Mouse (Mus musculus): ENCODE measurements around the gene Stk39.

Stk39 gene

DNA sequence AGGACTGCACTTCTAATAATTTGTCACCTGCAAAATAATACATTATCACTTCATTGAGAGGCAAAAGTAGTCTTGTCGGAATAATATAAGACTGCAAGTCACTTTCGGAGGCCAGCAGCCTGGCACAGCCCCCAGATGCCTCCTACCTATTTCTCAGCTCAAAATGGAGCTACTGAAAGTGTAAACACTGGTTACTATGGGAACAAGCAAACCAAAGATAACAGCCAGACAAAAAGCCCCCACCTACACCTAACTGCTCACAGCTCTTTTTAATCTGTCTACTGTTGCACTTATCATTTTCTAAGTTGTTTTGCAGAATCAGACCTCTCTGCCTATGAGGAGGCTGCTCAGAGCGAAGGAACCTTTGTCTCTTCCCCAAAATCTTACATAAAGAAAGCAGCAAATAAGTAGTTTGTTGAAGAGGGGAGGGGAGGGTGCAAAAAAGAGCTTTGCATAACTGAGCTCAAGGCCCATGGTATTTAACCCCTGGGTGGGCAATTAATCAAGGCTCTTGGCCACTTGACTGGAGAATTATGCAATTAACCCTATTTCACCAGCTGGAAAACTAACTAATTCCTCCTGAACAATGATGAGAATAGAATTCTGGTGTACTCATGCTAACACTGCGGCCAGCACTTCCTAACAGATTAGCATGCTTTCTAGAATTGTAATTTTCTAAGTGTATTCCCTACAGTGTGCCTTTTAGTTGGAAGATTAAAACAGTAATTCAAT lies 170.1 kb downstream of the Stk39 start:
- in situ Hi-C loops (cut with MboI, MseI): no loop called here

GRCm38 (mm10) chr2:68298356-68298755 lies 173.7 kb downstream of the Stk39 start:
- in situ Hi-C loops (cut with MboI, MseI): no loop called here

DNA sequence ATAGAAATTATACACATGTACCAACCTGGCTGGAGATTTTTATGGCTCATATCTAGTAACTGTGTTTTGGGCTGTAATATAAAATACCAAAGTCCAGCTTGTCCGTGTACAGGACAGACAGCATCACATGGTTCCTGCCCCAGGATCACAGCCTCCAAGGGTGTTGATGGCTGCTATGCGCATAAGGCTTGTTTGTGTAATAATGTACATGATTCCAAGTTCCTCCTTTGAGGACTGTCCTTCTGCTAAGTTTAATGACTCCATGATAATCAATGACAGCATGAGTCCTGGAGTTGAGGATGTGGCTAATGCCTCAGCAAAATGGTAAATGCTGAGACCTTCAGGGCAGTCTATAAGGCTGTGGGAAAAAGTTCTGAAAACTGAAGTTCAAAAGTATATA lies 174.1 kb downstream of the Stk39 start:
- in situ Hi-C loops (cut with MboI, MseI): no loop called here

DNA sequence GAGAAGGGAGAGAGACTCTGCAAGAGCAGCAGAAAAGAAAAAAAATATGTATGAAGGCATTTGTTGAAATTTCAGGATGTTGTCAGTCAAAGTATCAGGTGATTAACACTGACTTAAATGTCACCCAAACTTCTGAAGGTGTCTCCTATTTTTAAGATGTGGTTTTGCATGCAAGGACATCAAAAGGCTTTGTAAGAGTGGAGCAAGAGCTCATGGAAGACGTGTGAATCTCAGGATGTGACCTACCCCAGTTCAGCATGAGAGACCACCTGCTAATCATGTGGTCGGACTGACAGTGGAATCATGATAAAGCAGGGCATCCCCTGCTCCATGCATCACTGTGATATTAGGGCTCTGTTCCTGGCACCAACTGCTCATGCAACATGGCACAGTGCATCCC lies 175.3 kb downstream of the Stk39 start:
- in situ Hi-C loops (cut with MboI, MseI): no loop called here

GRCm38 (mm10) chr2:68292539-68293320 lies 179.3 kb downstream of the Stk39 start:
- in situ Hi-C loops (cut with MboI, MseI): no loop called here

DNA sequence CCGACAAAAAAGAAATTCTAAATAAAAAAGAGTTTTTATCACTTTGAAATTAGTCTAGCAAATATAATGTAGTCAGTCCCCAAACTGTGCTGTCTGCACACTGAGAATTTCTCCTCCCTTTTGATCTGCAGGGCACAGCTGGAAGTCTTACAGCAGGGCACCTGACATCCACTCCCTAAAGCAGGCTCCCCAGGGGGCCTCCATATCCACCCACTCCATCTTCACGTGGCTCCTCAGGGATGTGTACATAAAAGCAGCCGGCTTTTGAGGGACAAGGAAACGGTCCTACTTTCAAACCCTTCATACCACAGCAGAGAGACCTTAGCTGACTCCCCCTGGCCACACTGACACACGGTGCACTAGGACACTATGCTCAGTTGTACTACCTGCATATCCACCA lies 180.2 kb downstream of the Stk39 start:
- in situ Hi-C loops (cut with MboI, MseI): no loop called here

- in situ Hi-C loops (cut with MboI, MseI): no loop called here
These were observed 182.1 kb downstream of the Stk39 start for GRCm38 (mm10) chr2:68289961-68290360.

DNA sequence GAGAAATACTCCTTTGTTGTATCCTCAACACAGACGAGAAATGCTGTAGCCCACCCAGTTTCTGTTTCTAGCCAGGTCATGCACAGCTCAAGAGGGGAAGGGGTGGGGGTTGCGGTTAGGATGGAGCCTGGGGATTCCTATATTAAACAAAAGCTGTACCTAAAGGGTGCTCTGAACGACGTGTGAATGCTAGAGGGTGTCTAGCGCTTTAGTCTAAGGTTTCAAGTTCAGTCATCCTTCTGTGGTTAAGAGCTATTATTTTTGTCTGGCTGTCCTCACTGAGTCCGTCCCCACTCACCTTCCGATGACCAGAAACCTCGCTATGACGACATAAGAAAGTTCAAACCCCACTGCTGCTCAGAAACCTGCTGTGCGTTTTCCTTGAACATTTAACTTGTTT lies 182.9 kb downstream of the Stk39 start:
- in situ Hi-C loops (cut with MboI, MseI): no loop called here

GRCm38 (mm10) chr2:68288106-68288505 lies 184.0 kb downstream of the Stk39 start:
- in situ Hi-C loops (cut with MboI, MseI): no loop called here

GRCm38 (mm10) chr2:68284391-68284790 lies 187.7 kb downstream of the Stk39 start:
- in situ Hi-C loops (cut with MboI, MseI): no loop called here

DNA sequence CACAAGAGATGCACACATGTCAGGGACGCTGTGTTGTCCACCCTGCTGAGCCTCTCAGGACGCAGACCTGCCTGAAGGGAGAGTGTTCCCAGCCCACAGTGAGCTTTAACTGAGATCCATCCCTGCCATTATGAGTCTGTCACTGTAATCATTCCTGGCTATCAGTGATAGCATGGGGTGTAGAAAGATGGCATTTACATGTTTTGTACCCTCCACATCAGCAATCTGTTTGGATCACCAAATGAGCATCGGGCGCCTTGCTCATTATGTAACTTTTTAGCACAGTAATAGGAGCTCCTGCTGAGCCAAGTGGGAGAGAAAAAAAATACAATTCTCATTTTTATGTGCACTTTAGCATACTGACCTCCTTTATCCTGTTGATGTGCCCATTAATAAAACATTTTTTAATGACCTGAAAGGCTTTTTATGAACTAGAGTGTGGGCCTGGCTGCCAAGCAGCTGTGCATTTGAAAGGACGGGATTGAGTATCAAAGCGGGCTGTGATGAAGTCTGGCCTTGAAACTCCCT lies 189.0 kb downstream of the Stk39 start:
- in situ Hi-C loops (cut with MboI, MseI): no loop called here

GRCm38 (mm10) chr2:68281575-68281974 lies 190.5 kb downstream of the Stk39 start:
- in situ Hi-C loops (cut with MboI, MseI): no loop called here

DNA sequence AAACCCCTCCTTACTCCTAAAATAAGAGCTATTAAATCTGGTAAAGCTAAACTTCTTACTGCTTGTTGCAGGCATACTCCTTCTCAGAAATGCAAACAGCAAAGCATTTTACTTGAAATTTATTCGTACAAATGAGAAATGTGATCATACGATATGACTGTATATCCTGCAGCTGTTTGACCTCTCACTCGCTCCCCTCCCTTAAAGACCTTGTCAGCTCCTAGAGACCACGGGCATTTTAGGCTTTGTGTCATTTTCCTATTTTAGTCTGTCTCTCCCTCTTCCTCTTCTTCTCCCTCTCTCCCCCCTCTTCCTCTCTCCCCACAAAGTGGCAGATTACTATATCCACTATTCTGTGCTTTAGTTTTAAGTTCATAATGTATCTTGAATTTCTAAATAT lies 200.8 kb downstream of the Stk39 start:
- in situ Hi-C loops (cut with MboI, MseI): loop anchor here in 1 of 2 experiments (5.0 kb wide), 1 partner anchor 46 kb away; no protein-coding TSS in a partner anchor

DNA sequence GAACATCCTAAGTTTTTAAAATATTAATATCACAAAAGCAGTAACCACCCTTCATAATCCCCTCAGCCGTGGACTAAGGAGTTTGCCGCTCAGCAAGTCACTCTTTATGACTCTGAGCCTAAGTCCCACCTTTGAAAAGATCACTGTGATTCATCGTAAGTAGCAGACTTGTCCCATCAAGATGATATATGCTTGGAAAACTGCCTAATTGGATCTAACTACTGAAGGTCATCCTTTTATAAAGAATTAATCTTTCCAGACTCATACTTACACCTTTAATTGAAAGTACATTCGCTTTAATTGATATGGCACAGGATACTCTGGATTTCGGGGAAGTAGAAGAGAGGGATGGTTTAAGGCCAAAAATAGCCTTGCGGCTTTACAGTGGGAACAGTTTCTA lies 201.2 kb downstream of the Stk39 start:
- in situ Hi-C loops (cut with MboI, MseI): loop anchor here in 1 of 2 experiments (5.0 kb wide), 1 partner anchor 46 kb away; no protein-coding TSS in a partner anchor

DNA sequence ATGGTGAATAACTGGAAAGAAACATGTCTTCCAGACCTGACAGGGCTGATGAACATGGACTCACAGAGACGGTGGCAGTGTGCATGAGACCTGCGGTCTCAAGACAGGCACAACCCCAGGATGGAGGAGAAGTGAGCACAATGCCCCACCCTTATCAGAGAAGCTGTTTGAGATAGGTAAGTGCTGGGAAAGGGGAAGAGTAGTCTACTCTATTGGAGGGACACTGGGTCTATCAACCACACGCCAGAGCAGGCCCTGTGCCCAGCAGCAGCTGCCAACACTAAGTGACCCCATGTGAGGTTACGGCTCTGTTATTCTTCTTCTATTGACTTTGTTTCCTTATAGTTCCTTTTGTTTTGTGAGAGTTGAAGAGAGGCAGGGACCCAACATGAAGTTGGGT lies 202.4 kb downstream of the Stk39 start:
- in situ Hi-C loops (cut with MboI, MseI): loop anchor here in 1 of 2 experiments (5.0 kb wide), 1 partner anchor 48 kb away; no protein-coding TSS in a partner anchor

GRCm38 (mm10) chr2:68264826-68265225 lies 207.2 kb downstream of the Stk39 start:
- in situ Hi-C loops (cut with MboI, MseI): no loop called here

- in situ Hi-C loops (cut with MboI, MseI): no loop called here
These were observed 211.2 kb downstream of the Stk39 start for GRCm38 (mm10) chr2:68260911-68261310.

GRCm38 (mm10) chr2:68257571-68257970 lies 214.5 kb downstream of the Stk39 start:
- in situ Hi-C loops (cut with MboI, MseI): no loop called here

- in situ Hi-C loops (cut with MboI, MseI): no loop called here
These were observed 215.6 kb downstream of the Stk39 start for GRCm38 (mm10) chr2:68256472-68256871.

GRCm38 (mm10) chr2:68254756-68255155 lies 217.3 kb downstream of the Stk39 start:
- in situ Hi-C loops (cut with MboI, MseI): no loop called here

DNA sequence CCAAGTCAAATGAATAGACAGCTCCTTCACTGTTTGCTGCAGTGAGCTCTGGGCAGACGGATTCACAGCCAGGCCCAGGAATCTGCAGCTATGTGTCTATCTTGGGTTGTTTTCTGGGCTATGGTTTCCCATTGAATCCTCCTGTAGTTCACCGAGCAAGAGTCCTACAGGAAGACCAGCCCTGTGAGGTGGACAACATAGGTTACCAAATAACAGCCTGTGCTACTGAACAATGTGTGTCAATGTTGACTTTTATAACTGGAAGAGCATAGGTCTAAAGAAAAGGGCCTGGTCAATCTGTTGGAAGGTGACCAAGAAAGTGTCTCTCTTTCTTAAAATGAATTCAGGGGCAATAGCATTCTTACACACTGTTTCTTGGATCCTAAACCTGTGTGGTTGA lies 218.8 kb downstream of the Stk39 start:
- in situ Hi-C loops (cut with MboI, MseI): no loop called here

DNA sequence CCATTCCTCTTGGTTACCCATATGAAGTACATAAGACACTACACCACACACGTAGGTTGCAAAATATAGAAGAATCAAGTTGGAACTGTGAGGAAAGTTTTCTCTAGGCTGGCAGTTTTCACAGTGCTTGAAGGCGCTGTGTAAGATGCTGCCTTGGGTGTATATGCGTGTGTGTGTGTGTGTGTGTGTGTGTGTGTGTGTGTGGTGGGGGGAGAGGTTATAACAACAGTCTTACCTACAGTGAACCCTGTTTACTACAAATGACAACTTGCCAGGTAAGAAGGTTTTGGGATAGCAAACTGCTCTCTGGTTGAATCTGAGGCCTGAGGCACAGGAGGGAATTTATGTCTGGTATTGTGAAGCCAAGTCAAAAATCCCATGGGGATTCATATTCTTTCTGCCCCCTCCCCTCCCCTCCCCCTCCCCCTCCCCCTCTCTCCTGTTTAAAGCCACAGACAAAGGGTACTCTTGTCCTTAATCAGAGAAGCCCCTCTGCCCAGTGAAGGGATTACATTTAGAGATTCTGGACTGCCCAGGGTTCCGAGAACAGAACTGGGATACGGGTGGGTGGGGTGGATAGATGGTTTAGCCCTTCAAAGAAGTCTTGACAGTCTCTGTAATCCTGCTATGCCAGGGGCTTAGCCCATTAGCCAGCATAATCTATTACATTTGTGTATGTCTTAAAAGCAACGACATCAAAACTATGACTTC lies 219.9 kb downstream of the Stk39 start:
- in situ Hi-C loops (cut with MboI, MseI): no loop called here

Data from T-helper 17 cell (primary cell).